Mouse (Mus musculus) mouse trophoblast stem cell (cell line): Measurements from ENCODE around the gene Stom.

Experiments used
- in situ Hi-C, 2 experiments: fragments of 300-500 bp; cut with MseI, MboI; formaldehyde crosslinking; loops; 2 replicates in 1 of 2; 3 replicates in 1 of 2; pipeline ENCODE4 v1.15.1; 2025

Gene Stom

DNA sequence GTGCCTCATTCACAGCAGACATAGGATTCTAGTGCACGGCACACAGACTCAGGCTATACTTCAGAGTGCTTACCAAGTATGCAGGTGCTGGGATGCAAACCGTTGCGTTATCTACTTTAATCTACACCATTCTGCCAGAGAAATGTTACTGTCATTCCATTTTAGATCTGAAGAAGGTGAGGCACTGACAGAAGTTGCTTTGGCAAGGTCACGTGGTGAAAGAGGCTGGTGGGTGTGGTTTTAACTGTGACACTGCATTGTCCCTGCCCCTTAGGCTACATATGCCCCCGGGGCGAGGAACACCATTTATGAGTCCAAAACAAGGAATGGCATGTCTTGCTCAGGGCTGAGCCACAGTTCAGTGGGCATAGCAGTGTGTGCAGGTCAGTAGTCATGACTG, 63.9 kb downstream of the Stom start:
- in situ Hi-C loops: loop anchor here (5.0 kb wide), 1 partner anchor 61 kb away; no protein-coding TSS in a partner anchor

DNA sequence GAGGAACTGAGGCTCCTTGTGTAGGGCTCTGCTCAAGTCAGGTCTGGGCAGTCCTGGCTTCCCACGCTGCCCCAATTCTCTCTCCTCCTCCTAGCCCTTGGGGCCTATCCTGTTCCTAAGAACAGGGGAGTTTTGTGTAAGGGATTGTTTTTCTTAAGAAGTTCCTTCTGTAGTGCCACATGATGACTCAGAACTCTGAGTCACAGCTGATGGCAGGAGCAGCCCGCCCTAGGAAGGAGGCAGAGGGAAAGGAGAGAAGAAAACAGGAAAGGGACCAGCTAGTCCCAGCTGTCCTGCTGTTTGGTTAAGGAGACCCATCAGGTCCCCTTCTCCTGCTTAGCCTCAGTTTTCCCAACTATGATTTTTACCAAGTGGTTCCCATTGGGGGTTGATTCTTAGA, 65.0 kb downstream of the Stom start:
- in situ Hi-C loops: loop anchor here (5.0 kb wide), 1 partner anchor 60 kb away; no protein-coding TSS in a partner anchor

DNA sequence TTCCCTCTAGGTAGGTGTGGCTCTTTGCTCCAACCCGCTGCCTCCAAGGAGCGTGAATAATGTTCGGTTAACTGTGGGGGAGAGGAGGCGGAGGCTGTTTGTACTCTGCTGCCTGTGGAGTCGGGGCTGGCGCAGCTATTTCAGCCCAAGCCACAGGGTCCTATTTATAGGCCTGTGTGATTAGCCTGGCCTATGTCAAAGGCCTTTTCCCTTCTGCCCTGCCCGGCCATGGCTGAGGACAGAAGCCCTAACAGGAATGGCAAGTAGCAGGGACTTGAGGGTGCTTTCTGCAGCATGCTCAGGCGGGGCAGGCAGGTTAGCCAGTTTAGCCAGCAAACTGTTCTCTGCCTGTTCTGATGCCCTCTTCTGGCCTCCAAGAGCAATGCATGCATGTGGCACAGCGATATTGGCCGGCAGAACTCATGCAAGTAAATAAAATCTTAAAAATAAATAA, 66.2 kb downstream of the Stom start:
- in situ Hi-C loops: loop anchor here (5.0 kb wide), 1 partner anchor 58 kb away; no protein-coding TSS in a partner anchor

DNA sequence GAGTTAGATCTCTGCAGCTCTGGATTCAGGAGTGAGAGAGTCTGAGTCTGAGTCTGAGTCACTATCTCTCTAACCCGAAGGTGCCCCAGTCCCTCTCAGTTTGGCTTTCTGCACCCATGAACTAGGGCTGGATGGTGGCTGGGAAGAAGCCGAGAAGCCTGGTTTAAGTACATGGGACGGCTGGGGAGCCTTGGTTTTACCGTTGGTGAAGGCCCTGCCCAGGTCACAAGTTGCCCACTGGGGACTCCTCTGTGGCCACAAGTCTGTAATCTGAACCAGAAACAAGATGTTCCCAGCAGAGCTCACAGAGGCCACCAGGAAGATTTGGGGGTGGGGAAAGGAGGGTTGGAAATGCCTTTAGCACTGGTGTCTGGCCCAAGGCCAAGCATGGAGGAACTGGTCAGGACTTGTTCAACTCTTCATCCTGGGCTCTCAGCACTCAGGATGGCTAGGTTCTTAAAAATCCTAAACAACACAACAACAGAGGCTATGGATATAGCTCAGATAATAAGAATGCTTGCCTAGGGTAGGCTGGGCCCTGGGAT, 67.0 kb downstream of the Stom start:
- in situ Hi-C loops: loop anchor here (5.0 kb wide), 1 partner anchor 57 kb away; no protein-coding TSS in a partner anchor

DNA sequence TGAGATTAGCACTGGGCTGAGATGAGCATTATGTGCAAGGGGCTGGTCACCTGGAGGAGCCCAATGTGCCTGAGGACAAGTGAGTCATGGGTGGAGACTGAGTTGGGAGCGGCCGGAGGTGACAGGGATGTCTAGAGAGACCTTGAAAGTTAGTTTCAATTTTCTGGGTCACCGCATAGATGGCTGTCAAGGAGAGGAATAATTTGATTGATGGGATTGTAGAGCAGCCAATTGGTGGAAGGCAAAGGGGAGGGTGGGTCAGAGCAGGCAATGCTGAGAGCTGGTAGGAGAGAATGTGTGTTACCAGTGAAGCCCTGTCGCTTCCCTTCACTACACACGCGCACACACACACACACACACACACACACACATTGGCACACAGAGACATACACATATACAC, 67.6 kb downstream of the Stom start:
- in situ Hi-C loops: no loop called here

DNA sequence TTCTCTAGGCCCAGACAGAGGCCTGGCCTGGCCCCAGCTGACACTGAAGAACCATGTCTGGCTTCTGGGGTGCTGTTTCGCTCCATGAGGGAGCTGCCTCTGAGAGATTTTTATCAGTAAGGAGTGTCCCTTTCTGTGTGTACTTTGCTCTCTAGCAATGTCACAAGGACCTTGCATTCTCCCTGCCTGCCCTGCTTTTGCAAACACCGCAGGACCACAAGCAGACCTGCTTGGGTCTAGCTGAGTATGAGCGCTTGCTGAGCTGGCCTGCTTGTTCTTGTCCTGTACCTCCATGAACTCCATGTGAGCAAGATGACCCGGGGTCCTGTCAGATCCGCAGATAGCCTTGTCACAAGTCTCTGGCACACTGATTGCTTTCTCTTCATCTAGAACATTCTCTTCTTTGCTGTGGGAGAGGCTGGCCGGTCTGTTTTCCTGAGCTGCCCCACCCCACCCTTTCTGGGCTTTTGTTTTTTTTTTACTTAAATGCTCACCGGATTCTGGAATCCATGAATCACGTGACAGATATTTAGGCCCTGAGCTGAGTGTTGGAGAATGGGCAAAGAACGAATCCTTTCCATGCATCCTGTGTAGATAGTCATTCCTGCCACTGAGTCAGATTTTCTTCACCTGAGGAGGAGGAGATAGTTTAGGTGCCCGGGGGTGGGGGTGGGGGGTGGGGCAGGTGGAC, 68.8 kb downstream of the Stom start:
- in situ Hi-C loops: no loop called here

DNA sequence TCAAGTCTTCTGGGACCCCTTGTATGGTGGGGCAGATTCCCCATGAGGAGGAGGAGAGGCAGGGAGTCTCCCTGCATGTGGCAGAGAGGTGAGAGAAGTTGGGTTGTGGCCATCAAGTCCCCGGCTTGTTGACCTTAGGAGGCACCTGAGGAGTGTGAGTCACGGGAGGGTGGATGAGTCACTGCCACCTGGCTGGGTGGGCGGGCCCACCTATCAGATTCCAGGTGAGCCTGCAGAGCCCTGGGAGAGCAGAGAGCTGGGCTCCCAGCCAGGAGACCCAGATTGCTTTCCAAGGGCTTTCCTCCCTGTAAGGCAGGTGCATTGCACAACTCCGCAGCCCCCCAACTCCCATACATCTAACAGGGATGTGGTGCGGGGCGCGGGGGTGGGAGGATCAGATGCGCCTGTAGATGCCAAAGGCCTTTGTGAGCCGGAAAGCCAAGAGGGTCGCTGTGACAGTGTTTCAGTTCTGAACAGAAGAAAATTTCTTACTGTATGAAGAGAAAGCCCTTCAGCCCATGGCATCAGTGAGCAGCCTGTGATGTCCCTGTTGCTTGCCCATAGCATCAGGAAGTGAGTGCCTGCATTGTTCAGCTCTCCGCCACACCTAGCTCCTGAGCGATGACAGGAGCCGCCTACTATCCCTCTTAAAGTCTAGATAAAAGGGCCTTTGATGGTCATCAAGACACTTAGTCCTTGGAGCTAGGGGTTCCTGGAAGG, 69.5 kb downstream of the Stom start:
- in situ Hi-C loops: no loop called here

DNA sequence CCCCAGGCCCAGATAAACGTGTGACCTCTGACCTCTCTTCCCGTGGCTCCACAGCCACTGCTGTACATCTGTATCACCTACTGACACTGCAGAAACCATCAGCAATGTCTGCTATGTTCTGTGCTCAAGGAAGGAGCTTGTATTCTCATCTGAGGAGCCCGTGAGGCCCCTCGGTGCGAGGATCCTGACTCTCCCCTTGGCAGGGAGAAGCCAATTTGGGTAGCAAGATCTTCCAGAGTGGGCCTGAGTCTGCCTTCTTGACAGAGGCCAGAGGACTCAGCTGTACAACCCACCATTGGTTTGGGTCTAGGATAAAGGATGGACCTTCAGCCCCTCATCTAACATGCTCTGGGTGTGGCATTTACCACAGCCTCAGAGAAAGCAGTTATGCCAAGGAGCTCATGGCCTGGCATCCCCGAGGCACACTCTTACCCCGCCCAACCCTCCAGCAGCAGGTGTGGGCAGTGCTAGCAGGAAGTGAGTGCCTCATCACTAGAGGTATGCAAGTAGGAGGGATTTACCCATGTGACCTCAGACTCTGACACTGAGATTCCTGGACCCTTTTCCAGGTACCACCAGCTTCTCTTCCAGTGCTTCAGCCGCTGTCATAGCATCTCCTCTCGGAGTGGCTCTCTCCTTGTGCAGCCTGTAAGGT, 70.4 kb downstream of the Stom start:
- in situ Hi-C loops: no loop called here

DNA sequence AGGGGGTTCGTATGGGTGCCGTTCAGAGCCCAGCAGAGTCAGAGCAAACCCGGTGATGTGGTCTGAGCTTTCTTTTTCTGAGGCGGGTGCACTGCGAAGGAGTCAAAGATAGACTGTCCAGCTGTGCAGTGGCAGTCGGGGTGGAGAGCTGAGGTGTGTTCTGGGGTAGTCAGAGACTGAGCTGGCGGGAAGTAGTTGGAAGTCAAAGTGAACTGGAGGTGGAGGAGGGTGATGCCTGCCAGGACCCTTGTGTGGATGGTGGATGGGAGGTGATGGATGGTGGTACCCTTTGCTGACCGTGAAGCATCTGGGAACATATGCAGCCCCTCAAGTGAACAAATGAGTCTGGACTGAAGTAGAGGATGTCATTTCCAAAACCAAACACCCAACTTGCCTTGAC, 71.0 kb downstream of the Stom start:
- in situ Hi-C loops: no loop called here

DNA sequence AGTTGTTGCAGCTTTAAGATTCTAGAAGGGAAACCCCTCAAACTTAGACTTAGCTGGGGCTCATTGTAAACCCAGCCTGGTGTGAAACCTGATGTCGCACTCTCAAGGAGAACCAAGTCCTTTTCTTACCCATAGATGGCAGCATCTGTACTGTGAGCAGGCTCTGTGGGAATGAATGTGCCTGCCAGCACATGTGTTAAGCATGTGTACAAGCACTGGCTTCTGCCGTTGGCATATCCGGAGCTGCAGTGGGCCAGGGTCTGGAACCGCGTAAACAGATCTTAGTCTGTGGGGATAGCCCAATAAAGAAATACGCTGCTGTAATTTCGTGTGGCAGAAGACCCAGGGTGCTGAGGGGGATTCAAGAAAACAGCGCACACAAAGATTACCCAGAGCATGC, 71.5 kb downstream of the Stom start:
- in situ Hi-C loops: no loop called here

DNA sequence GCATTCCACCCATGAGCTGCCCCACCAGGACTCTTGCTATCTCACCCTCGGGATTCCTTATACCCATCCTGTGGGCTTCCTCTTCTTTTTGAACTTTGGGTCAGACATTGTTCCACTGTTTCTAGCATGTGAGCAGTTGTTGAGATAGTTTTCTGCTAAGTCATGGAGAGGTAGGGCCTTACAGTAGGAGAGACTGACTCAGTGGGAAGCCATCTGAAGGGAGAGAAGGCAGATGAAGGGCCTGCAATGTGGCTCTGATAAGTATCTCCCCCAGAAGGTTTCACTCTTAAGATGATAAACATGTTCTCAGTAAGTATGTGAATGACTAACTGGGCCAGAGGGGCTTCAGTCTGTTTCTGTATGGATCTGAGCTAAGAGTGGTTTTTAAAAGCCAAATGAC, 72.7 kb downstream of the Stom start:
- in situ Hi-C loops: no loop called here
